Mouse (Mus musculus) cerebellum, postnatal 36 days (tissue): ENCODE measurements at regions not wholly inside any gene's neighbourhood (a gene's known extent, or its start where the extent isn't known, plus 50 kb on each side); places are given as distances from the start of the nearest gene placed in this dataset.

Source experiments
- DNase-seq, 2 experiments: peaks; one replicate each; pipeline ENCODE4 v3.0.0; 2021 to 2022; ENCODE audit warnings: mixed read lengths in 2 of 2

GRCm38 (mm10) chr3:50953456-50953855 is 270.8 kb upstream of the Noct start:
- no peak for DNase-seq

DNA sequence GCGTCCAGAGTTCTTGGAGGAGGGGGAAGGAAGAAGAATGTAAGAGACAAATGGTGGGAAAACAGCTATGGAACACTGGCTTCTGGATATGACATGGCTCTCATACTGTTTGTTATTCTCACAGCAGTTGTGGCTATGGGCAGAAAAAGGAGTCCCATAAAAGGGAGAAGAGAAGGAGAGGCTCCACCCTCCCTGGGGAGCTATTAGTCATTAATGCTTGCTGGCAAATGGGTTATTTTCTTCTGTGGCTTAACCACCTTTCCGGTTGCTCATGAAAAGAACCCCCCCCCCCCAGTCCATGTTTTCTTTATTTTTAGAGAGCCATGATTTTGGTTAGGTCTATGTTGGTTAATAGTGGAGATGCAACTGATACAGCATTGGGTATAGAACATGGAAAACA is 253.9 kb upstream of the Noct start:
- DNase-seq = no peak

GRCm38 (mm10) chr3:50973081-50973480 is 251.2 kb upstream of the Noct start:
- no peak for DNase-seq

DNA sequence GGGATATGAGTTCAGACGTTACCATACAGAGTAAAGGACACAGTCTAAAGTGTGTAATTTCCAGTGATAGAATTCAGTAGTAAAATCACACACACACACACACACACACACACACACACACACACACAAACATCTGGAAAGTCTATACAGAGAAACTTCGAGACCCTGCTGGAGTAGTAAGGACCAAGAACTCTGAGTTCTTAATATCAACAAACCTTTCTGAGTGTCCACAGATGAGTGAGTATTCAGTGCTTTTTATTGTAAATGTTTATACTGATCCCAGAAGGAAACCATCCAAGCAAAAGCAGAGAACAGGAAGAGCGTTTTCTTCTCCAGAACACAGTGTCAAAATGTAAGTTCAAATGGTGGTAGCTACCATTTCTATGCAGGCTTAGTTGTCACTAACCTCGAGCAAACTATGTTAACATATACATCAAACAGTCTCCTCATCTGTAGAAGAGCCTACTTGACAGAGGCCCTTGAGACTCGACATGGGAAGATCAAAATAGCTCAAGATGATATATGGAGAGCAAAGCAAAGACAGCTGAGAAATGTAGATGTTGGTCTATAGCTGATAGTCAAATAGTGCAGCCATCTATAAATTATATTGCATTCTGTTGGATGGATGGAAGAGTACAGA is 248.0 kb upstream of the Noct start:
- no peak for DNase-seq

- no peak for DNase-seq
Observed at GRCm38 (mm10) chr3:50976818-50977217, 247.4 kb upstream of the Noct start.

DNA sequence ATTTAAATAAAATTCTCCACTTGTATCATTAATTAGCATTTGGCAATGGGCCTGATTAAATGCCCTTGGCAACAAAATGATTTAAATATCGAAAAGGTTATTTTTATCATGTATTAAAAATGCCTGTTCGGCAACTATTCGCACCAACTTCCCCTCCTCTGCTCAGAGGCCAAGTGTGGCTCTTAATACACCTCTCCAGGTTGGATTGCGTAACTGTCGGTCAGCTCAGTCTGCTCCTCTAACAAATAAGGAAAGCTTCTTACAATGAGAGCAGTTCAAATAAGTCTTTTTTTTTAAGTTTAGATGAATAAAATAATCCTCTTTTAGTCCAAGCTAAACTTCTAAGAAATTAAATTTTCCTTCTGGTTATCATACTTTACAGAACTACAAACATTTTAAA is 245.6 kb upstream of the Noct start:
- no peak for DNase-seq

- no peak for DNase-seq
Observed at GRCm38 (mm10) chr3:50979592-50979991, 244.7 kb upstream of the Noct start.

DNA sequence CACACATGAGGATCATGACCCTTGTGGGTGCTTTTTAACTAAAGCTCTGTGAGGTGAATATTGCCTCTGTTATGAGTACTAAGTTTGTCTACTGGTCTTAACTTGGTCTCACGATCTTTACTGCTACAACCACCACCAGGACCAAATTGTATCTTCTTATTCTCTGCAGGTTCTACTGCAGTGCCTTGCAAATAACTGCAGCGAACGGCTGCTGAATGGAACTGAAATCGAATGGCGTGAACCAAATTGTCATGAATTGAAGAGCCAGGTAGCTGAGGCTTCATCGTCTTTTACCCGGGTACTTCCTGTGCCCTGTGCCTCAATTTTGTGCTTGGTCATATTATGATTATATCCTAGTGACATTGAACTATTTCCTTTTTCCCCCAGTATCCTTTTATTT is 242.5 kb upstream of the Noct start:
- DNase-seq = no peak

DNA sequence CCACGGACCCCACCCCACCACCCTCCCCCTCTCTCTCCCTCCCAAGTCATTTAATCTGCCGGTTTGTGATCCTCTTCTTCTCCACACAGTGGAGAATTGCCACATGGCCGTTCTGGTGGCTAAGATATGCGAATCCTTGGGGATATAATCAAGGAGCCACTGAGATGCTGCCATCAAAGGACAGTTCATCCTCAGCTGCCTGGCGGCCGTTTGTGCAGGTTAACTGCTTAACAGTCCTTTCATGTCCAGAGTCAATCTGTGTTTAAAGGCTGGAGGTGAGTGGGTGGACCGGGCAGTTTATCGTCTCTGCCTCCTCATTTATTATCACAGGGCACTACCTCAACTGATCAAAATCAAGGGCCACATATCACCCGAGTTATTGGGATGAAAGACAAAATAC is 241.6 kb upstream of the Noct start:
- no peak for DNase-seq

DNA sequence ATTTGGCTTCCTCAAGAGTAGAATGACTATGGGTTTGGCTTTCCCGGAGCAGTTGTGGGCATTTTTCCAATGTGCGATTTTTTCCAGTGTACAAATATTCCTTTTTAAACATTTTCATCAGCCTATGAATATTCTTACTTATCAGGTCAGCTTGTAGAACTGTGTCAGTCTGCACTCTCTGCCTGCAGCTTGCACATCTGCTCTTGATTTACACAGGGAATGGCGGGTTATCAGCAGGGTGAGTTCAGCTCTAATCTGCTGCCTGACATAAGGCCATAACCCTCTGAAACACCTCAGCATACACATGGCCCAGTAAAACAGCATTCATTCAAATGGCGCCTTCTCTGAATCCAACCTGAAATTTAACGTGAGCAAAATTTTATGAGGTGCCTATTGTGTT is 241.1 kb upstream of the Noct start:
- no peak for DNase-seq

GRCm38 (mm10) chr3:50983962-50984765 is 240.1 kb upstream of the Noct start:
- DNase-seq = no peak

DNA sequence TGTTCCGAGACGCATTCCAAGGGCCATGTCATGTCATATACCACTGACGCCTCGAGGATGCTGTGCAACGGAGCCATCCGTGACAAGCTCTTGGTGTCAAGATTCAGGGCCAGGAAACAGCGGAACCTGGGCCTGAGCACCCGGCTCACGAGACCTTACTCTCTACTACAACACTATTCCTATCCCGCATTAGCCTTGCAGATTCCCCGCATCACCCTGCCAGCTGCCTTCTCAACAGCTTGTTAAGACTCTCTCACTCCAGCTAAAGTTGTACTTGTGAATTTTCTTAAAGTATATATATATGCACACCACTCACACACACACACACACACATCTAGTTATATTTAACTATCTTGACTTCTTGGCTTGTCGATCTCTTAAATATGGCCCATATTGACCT is 236.4 kb upstream of the Noct start:
- no peak for DNase-seq

DNA sequence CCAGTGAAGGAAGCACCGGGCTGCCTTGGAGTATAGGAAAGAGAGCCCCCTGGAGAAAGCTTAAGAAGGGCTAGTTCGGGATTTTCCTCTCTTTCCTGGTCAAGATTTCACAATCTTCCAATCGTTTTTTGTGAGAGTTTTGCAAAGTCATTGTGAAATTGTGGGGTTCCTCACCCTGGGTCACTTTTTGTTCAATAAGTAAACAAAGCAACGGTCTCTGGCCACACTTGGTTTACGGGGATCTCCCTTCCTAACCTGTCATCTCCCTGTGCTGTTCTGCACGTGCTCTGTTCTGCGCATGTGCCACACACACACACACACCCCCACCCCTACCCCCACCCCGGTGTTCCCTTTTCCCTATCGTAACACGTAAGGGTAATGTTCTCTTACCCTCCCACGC is 233.4 kb upstream of the Noct start:
- DNase-seq = no peak

GRCm38 (mm10) chr3:50992581-50993313 is 231.5 kb upstream of the Noct start:
- no peak for DNase-seq

DNA sequence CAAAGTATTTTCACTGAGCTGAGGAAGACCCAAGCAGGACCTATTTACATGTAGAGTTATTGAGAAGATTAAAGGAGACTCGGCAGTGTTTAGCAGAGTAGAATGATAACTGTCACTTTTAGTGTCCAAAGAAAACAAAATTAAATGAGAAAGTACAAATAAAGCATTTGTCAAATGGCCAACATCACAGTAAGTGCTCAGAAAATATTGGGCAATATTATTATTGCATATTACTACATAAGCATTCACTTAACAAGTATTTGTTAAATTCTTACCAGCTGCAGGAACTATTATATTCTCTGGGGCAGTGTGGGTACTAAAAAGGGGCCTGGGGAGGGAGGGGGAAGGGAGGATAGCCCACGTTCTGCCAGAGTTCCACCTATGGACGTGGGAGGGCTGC is 224.5 kb upstream of the Noct start:
- DNase-seq = no peak

GRCm38 (mm10) chr3:51000938-51001337 is 223.3 kb upstream of the Noct start:
- DNase-seq = no peak

- no peak for DNase-seq
Observed at GRCm38 (mm10) chr3:51002662-51003061, 221.6 kb upstream of the Noct start.

GRCm38 (mm10) chr3:51003506-51004170 is 220.6 kb upstream of the Noct start:
- no peak for DNase-seq

DNA sequence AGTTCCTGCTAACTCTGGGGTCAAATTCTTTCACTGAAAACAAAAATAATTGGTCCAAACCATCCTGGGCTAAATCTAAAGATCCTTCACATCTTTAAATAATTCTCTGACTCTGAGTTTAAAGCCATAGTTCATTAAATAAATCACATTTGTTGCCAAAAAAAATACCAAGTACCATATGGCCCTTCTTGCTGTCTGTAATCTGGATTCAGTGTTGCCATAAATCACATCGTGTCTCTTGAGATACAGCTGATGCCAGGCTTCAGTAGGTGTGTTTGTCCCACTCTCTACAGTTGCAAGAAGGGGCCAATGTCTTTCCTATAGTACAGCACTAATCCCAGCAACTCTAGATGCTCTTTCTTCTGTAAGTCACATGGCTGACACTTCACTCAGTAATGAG is 220.0 kb upstream of the Noct start:
- no peak for DNase-seq

DNA sequence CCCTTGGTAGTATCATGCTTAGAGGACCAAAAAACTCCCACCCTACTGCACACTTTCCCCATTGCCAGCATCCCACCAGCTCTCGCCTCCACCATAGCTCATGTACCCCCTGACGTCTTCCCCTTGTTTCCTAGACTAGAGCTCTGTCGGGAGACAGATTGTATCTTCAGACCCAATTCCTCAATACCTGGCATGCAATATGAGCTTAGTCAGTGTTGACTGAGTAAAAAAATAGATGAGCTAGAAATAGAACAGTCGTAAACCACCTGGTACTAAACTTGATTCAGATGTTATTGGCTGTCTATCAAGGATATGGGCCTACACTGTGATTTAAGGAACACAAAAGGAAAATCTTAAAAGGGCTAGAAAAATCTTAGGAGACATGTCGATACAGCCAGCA is 215.1 kb upstream of the Noct start:
- DNase-seq = no peak

- DNase-seq = no peak
Observed at GRCm38 (mm10) chr3:51019650-51020346, 204.4 kb upstream of the Noct start.

DNA sequence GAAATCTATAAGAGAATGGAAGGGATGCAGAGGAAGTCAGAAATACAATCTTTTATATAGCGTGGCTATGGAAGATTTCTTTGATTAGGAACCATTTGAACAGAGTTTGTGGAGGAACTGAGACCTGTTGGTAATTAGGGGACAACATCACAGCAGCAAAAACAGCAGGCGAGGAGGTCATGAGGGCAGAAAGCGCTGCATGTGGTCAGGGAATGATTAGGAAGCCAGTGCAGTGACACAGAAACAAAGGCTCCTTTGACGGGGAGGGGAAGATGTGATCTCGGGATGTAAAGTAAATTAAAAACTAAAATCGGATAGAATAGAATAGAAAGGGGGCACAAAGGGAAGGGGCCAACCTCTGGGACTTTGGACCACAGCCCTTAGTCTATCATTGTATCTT is 199.6 kb upstream of the Noct start:
- DNase-seq = no peak

DNA sequence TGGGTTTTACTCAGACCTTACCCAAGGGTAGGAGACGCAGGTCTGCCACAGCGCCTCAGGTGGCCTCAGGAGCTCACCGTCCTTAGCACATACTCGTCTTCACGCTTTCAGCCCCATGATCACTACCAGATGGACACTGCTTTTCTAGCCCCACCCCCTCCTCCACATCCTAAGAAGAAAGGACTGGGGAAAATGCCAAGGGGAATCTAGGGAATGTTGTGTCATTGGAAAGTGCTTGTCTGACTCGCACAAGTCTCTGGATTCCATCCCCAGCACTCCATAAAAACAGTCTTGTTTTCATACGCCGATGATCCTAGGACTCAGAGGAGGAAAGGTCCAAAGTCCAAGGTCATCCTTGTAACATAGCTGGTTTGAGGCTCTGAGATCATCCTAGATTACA is 192.4 kb upstream of the Noct start:
- no peak for DNase-seq
